Mouse (Mus musculus) MEL (cell line): ENCODE measurements around the gene Trim66. TPM values are rescaled to one million over a fixed set of nuclear protein-coding genes. Genes with fewer than 3 reads are reported as not detected.

Experiments
- DNase-seq: peaks from one replicate; pipeline ENCODE4 v3.0.0; 2011; ENCODE audit warnings: low read depth, low spot score
- H3K27ac ChIP-seq: 2 replicates; pipeline ENCODE4 v1.5.1; 2012; ENCODE audit warnings: low read depth, mild to moderate bottlenecking, control low read depth, low read length, moderate library complexity; ENCODE audit not compliant: control insufficient read depth
- H3K27me3 ChIP-seq, 2 experiments: fragments of 150-350 bp in 1 of 2; sonication (generic) in 1 of 2; 2 replicates each; pipeline ENCODE4 v1.6.1; 2012; ENCODE audit warnings: low read length in 2 of 2, mild to moderate bottlenecking in 2 of 2, improper control_type of control experiment in 1 of 2, moderate library complexity in 1 of 2; ENCODE audit not compliant: insufficient read depth in 2 of 2, control insufficient read depth in 1 of 2
- H3K36me3 ChIP-seq, 2 experiments: 2 replicates each; pipeline ENCODE4 v1.6.1; 2012 to 2014; ENCODE audit warnings: low read length in 2 of 2, improper control_type of control experiment in 1 of 2, inconsistent platforms in 1 of 2, mild to moderate bottlenecking in 1 of 2; ENCODE audit not compliant: insufficient read depth in 2 of 2, control insufficient read depth in 1 of 2
- H3K4me1 ChIP-seq, 2 experiments: fragments of 150-350 bp in 1 of 2; sonication (generic) in 1 of 2; 2 replicates each; pipeline ENCODE4 v1.6.1; 2012; ENCODE audit warnings: low read length in 2 of 2, improper control_type of control experiment in 1 of 2, mild to moderate bottlenecking in 1 of 2; ENCODE audit not compliant: insufficient read depth in 2 of 2, control insufficient read depth in 1 of 2
- H3K4me3 ChIP-seq, 2 experiments: fragments of 150-350 bp in 1 of 2; sonication (generic) in 1 of 2; 2 replicates each; pipeline ENCODE4 v1.5.1; 2012; ENCODE audit warnings: low read depth in 2 of 2, low read length in 2 of 2, mild to moderate bottlenecking in 2 of 2, moderate library complexity in 2 of 2, control low read depth in 1 of 2, improper control_type of control experiment in 1 of 2; ENCODE audit not compliant: control insufficient read depth in 1 of 2, insufficient read depth in 1 of 2
- H3K79me2 ChIP-seq: 2 replicates; pipeline ENCODE4 v1.6.1; 2012; ENCODE audit warnings: mild to moderate bottlenecking, low read length, moderate library complexity; ENCODE audit not compliant: control insufficient read depth, poor library complexity, insufficient read depth
- H3K9ac ChIP-seq: 2 replicates; pipeline ENCODE4 v1.6.1; 2012; ENCODE audit warnings: low read depth, mild to moderate bottlenecking, control low read depth, low read length, moderate library complexity; ENCODE audit not compliant: control insufficient read depth, poor library complexity, severe bottlenecking
- H3K9me3 ChIP-seq: fragments of 150-350 bp; sonication (generic); replicated peaks from 2 replicates; pipeline ENCODE4 v1.6.1; 2012; ENCODE audit warnings: mild to moderate bottlenecking, low read length, improper control_type of control experiment, moderate library complexity; ENCODE audit not compliant: insufficient read depth
- CHD1 ChIP-seq: IDR thresholded peaks from 2 replicates; pipeline ENCODE4 v1.6.1; 2012; ENCODE audit warnings: low read depth, mild to moderate bottlenecking, inconsistent platforms, low read length, improper control_type of control experiment
- E2F4 ChIP-seq: IDR thresholded peaks from 2 replicates; pipeline ENCODE4 v1.6.1; 2011; ENCODE audit warnings: low read depth, low read length, improper control_type of control experiment, borderline replicate concordance
- ETS1 ChIP-seq: IDR thresholded peaks from 2 replicates; pipeline ENCODE4 v1.6.1; 2012; ENCODE audit warnings: low read depth, mild to moderate bottlenecking, inconsistent platforms, low read length, improper control_type of control experiment, moderate library complexity
- GABPA ChIP-seq: IDR thresholded peaks from 2 replicates; pipeline ENCODE4 v1.6.1; 2012; ENCODE audit warnings: low read depth, mild to moderate bottlenecking, inconsistent platforms, low read length, improper control_type of control experiment, moderate library complexity
- GATA1 ChIP-seq: IDR thresholded peaks from 2 replicates; pipeline ENCODE4 v1.6.1; 2011; ENCODE audit warnings: low read depth, low read length, improper control_type of control experiment
- JUND ChIP-seq: IDR thresholded peaks from 2 replicates; pipeline ENCODE4 v1.6.1; 2011; ENCODE audit warnings: low read depth, mild to moderate bottlenecking, improper control_type of control experiment, low read length
- KAT2A ChIP-seq: conservative IDR thresholded peaks from 2 replicates; pipeline ENCODE4 v1.6.1; 2012; ENCODE audit warnings: low read depth, low read length, improper control_type of control experiment, inconsistent platforms
- MAX ChIP-seq: IDR thresholded peaks from 2 replicates; pipeline ENCODE4 v1.6.1; 2011; ENCODE audit warnings: low read length, improper control_type of control experiment
- MEF2A ChIP-seq: IDR thresholded peaks from 2 replicates; pipeline ENCODE4 v1.6.1; 2014; ENCODE audit warnings: low read depth, mild to moderate bottlenecking, inconsistent platforms, low read length, improper control_type of control experiment; ENCODE audit not compliant: poor library complexity, insufficient replicate concordance, severe bottlenecking; ENCODE audit errors: extremely low read depth
- POLR2A ChIP-seq, 2 experiments: IDR thresholded peaks; 2 replicates each; pipeline ENCODE4 v1.6.1; 2011 to 2012; ENCODE audit warnings: low read length in 2 of 2, mild to moderate bottlenecking in 2 of 2, control low read depth in 1 of 2, improper control_type of control experiment in 1 of 2, low read depth in 1 of 2, moderate library complexity in 1 of 2; ENCODE audit not compliant: control insufficient read depth in 1 of 2, insufficient read depth in 1 of 2, poor library complexity in 1 of 2
- POLR2AphosphoS5 ChIP-seq: IDR thresholded peaks from 2 replicates; pipeline ENCODE4 v1.6.1; 2012; ENCODE audit warnings: low read depth, borderline replicate concordance, mild to moderate bottlenecking, inconsistent platforms, low read length, moderate library complexity, mixed read lengths
- RAD21 ChIP-seq: IDR thresholded peaks from 2 replicates; pipeline ENCODE4 v1.6.1; 2011; ENCODE audit warnings: mild to moderate bottlenecking, low read depth, low read length, improper control_type of control experiment
- RCOR1 ChIP-seq: IDR thresholded peaks from 2 replicates; pipeline ENCODE4 v1.6.1; 2012; ENCODE audit warnings: low read depth, mild to moderate bottlenecking, inconsistent platforms, low read length, improper control_type of control experiment
- SIN3A ChIP-seq: IDR thresholded peaks from 2 replicates; pipeline ENCODE4 v1.6.1; 2012; ENCODE audit warnings: low read length, improper control_type of control experiment, inconsistent platforms
- SMC3 ChIP-seq: IDR thresholded peaks from 2 replicates; pipeline ENCODE4 v1.6.1; 2011; ENCODE audit warnings: low read depth, low read length, improper control_type of control experiment
- TAL1 ChIP-seq: IDR thresholded peaks from 2 replicates; pipeline ENCODE4 v1.6.1; 2012; ENCODE audit warnings: mild to moderate bottlenecking, inconsistent platforms, low read length, moderate library complexity, mixed read lengths
- TBP ChIP-seq: IDR thresholded peaks from 2 replicates; pipeline ENCODE4 v1.8.0; 2011; ENCODE audit warnings: low read depth, low read length, improper control_type of control experiment
- TCF12 ChIP-seq: IDR thresholded peaks from 2 replicates; pipeline ENCODE4 v1.6.1; 2014; ENCODE audit warnings: low read depth, mild to moderate bottlenecking, inconsistent platforms, low read length, improper control_type of control experiment, moderate library complexity
- UBTF ChIP-seq: IDR thresholded peaks from 2 replicates; pipeline ENCODE4 v1.6.1; 2012; ENCODE audit warnings: low read depth, mild to moderate bottlenecking, inconsistent platforms, low read length, improper control_type of control experiment, moderate library complexity, borderline replicate concordance; ENCODE audit not compliant: insufficient read depth
- USF2 ChIP-seq, 2 experiments: IDR thresholded peaks; 2 replicates each; pipeline ENCODE4 v1.6.1; 2011 to 2012; ENCODE audit warnings: improper control_type of control experiment in 2 of 2, low read length in 2 of 2, borderline replicate concordance in 1 of 2, inconsistent platforms in 1 of 2, low read depth in 1 of 2, mild to moderate bottlenecking in 1 of 2; ENCODE audit not compliant: insufficient read depth in 1 of 2
- ZC3H11A ChIP-seq: IDR thresholded peaks from 2 replicates; pipeline ENCODE4 v1.6.1; 2012; ENCODE audit warnings: low read depth, mild to moderate bottlenecking, inconsistent platforms, low read length, improper control_type of control experiment
- ZMIZ1 ChIP-seq: IDR thresholded peaks from 2 replicates; pipeline ENCODE4 v1.6.1; 2012; ENCODE audit warnings: low read depth, mild to moderate bottlenecking, inconsistent platforms, low read length, improper control_type of control experiment, moderate library complexity
- polyA plus RNA-seq, 2 experiments: library from polyadenylated mRNA; stranded (reverse) in 1 of 2; unstranded in 1 of 2; fragments of >175 nt in 1 of 2; fragments of >200 nt in 1 of 2; gene quantifications; 2 replicates each; pipeline versions ENCODE4 v1.2.1 to v1.2.4; 2012; ENCODE audit warnings: low replicate concordance in 2 of 2, low read depth in 1 of 2; ENCODE audit not compliant: insufficient read length in 2 of 2, insufficient read depth in 1 of 2, missing spikeins in 1 of 2
- total RNA-seq: library from RNA; depleted of rRNA; stranded (reverse); fragments of 300-350 nt; gene quantifications from 2 replicates; pipeline ENCODE4 v1.2.3, GENCODE M21; 2012

Gene Trim66
- total and polyA plus RNA-seq, 3 experiments: 0.01 TPM; not detected in 2

- Histone ChIP-seq H3K79me2 (peaks cover 26% of the 10 kb centered on the region), H3K4me1 (peaks cover 0 to 7% of the 10 kb centered on the region in 2 experiments; a peak in 1 of 4 replicates), H3K4me3 (no peak overlapping the region), H3K36me3 (peaks cover 19 to 20% of the 10 kb centered on the region in 2 experiments), H3K27ac (no peak overlapping the region), H3K27me3 (no peaks in the 10 kb centered on the region), H3K9me3 (no peaks in the 10 kb centered on the region), H3K9ac (no peak overlapping the region)
- no peak for TF ChIP-seq ZC3H11A
- no peak for TF ChIP-seq GABPA
- no peak for TF ChIP-seq GATA1
- no peak for TF ChIP-seq TCF12
- no peak for TF ChIP-seq SIN3A
- TF ChIP-seq TBP: no peak
- no peak for TF ChIP-seq MEF2A
- no peak for TF ChIP-seq RAD21
- no peak for TF ChIP-seq TAL1
- TF ChIP-seq SMC3: no peak
- TF ChIP-seq CHD1: no peak
- no peak for TF ChIP-seq E2F4
- no peak for TF ChIP-seq JUND
- no peak for TF ChIP-seq ETS1
- no peak for TF ChIP-seq RCOR1
- no peak for TF ChIP-seq ZMIZ1
- TF ChIP-seq UBTF: no peak
- TF ChIP-seq MAX: no peak
- TF ChIP-seq KAT2A: no peak
- DNase-seq: peak; percentile 56
Measured at GRCm38 (mm10) chr7:109524763-109525162, 16.8 kb upstream of the Trim66 start.

- Histone ChIP-seq H3K79me2 (peaks cover 30% of the 10 kb centered on the region), H3K27ac (no peak overlapping the region), H3K4me3 (no peak overlapping the region), H3K4me1 (peaks cover 0 to 7% of the 10 kb centered on the region in 2 experiments; a peak in 1 of 4 replicates), H3K9me3 (no peaks in the 10 kb centered on the region), H3K9ac (no peak overlapping the region), H3K36me3 (peaks cover 19 to 20% of the 10 kb centered on the region in 2 experiments), H3K27me3 (no peaks in the 10 kb centered on the region)
- TF ChIP-seq ZMIZ1: peak; percentile 69; the same call in 1 of the 2 replicates
- TF ChIP-seq USF2 (IDR thresholded peaks at IDR 0.05; ENCODE audit: borderline replicate concordance in 1 of 2, insufficient read depth in 1 of 2, low read depth in 1 of 2, low read length in 2 of 2): no peak
- no peak for TF ChIP-seq RCOR1
- TF ChIP-seq UBTF: no peak
- TF ChIP-seq POLR2A (IDR thresholded peaks at IDR 0.05; ENCODE audit: control insufficient read depth in 1 of 2, insufficient read depth in 1 of 2, low read depth in 1 of 2, low read length in 2 of 2, poor library complexity in 1 of 2): no peak
- no peak for TF ChIP-seq SMC3
- 0 out of 2 replicates have a peak, but pooled peaks have one; percentile 79 for TF ChIP-seq POLR2AphosphoS5
- DNase-seq: no peak
Measured at GRCm38 (mm10) chr7:109524442-109524744, 16.5 kb upstream of the Trim66 start.
